Comparison of ENCODE assay signal across 8 mouse cellular contexts in genomic region chr19:37174116-37174715, GRCm38 (mm10). TPM values are rescaled to one million over a fixed set of nuclear protein-coding genes. Genes with fewer than 3 reads are reported as not detected.
DNase-seq lines count a peak whose midpoint lies in the region; ATAC-seq and TF ChIP-seq lines count a peak whose summit lies in the region.

No protein-coding gene starts in this region.

- no peak for TF ChIP-seq POLR2A in liver, adult 2 months (IDR thresholded peaks at IDR 0.05; ENCODE audit: extremely low read depth, insufficient read depth, low read length)

- H3K9ac ChIP-seq in liver, adult 2 months (ENCODE audit: low read depth, low read length) = peak overlapping the region; percentile 81
- peak overlapping the region; percentile 93 for H3K9ac ChIP-seq in midbrain, embryonic 16.5 days (ENCODE audit: low read depth, low read length)

- intact Hi-C loops in gastrocnemius, postnatal 14 days (cut with DNase I; ENCODE audit: low total_unique reads) = loop anchor here (10.0 kb wide), 1 partner anchor 59 kb away; no protein-coding TSS in a partner anchor

- DNase-seq in spleen, adult 12 weeks (ENCODE audit: low spot score) = peak; percentile 20
- DNase-seq in spleen, postnatal 14 days (ENCODE audit: low spot score in 2 of 2) = no peak
- peak; percentile 41 to 50 for DNase-seq in cerebellum, postnatal 4 days (ENCODE audit: low spot score in 2 of 2)
- DNase-seq in gastrocnemius, postnatal 14 days = peak; percentile 51
- peak; percentile 24 for DNase-seq in kidney, adult 11 months
- DNase-seq in liver, adult 2 months (ENCODE audit: extremely low read depth, low read depth, low spot score) = no peak
- peak; percentile 32 for DNase-seq in splenic B cell, adult 2 months (ENCODE audit: low read depth, low spot score)

- peaks cover 6% of the 10 kb centered on the region; the same call in 1 of the 2 replicates for H3K36me3 ChIP-seq in liver, adult 2 months (ENCODE audit: control insufficient read depth, insufficient read depth, low read length)
- peaks cover 3% of the 10 kb centered on the region; the same call in 1 of the 2 replicates for H3K36me3 ChIP-seq in midbrain, embryonic 16.5 days (ENCODE audit: control insufficient read depth, insufficient read depth, low read length)
- no peaks in the 10 kb centered on the region for H3K36me3 ChIP-seq in splenic B cell, adult 2 months (ENCODE audit: control insufficient read depth, insufficient read depth, low read length, poor library complexity, severe bottlenecking)

- H3K4me2 ChIP-seq in midbrain, embryonic 16.5 days (ENCODE audit: low read length) = peak overlapping the region; percentile 81

- H3K4me3 ChIP-seq in liver, adult 2 months (ENCODE audit: insufficient read depth, low read depth, low read length) = peak overlapping the region; percentile 76
- H3K4me3 ChIP-seq in midbrain, embryonic 16.5 days (ENCODE audit: low read depth, low read length) = peak overlapping the region; percentile 86

- ATAC-seq in midbrain, embryonic 16.5 days = peak; percentile 66

- H3K79me2 ChIP-seq in liver, adult 2 months (ENCODE audit: control insufficient read depth, insufficient read depth, low read length) = peaks cover 8% of the 10 kb centered on the region

- peaks cover 22% of the 10 kb centered on the region for H3K4me1 ChIP-seq in liver, adult 2 months (ENCODE audit: control insufficient read depth, insufficient read depth, low read length)
- H3K4me1 ChIP-seq in midbrain, embryonic 16.5 days (ENCODE audit: control insufficient read depth, insufficient read depth, low read length) = peaks cover 46% of the 10 kb centered on the region

- H3K9me3 ChIP-seq in midbrain, embryonic 16.5 days (replicated peaks; ENCODE audit: control insufficient read depth, low read length, poor library complexity, severe bottlenecking) = no peaks in the 10 kb centered on the region

- no peaks in the 10 kb centered on the region for H3K27me3 ChIP-seq in liver, adult 2 months (ENCODE audit: control insufficient read depth, insufficient read depth, low read length)
- H3K27me3 ChIP-seq in midbrain, embryonic 16.5 days (ENCODE audit: control insufficient read depth, insufficient read depth, low read depth, low read length) = no peaks in the 10 kb centered on the region
- H3K27me3 ChIP-seq in splenic B cell, adult 2 months (ENCODE audit: control insufficient read depth, insufficient read depth, low read length, poor library complexity, severe bottlenecking) = peaks cover 3% of the 10 kb centered on the region; the same call in 1 of the 2 replicates

- peak overlapping the region; percentile 99 for H3K27ac ChIP-seq in liver, adult 2 months (replicated peaks; ENCODE audit: insufficient read depth, low read depth, low read length)
- H3K27ac ChIP-seq in midbrain, embryonic 16.5 days (ENCODE audit: low read length) = peak overlapping the region; percentile 91

- 1% methylated on average over 70 of the region's 70 CpGs for WGBS in liver, adult 2 months
- under 1% methylated on average over 57 of the region's 70 CpGs for WGBS in midbrain, embryonic 16.5 days

- TF ChIP-seq CTCF in liver, adult 2 months (IDR thresholded peaks at IDR 0.05; ENCODE audit: low read depth, low read length) = no peak

RNA-seq across cellular contexts. Expression of gene March5, which starts 33.1 kb away (rescaled TPM):
- total RNA-seq in gastrocnemius, postnatal 14 days (2021) = 10 to 100 TPM; 61.5 to 64.8 TPM
- 84.0 and 93.1 TPM in 2 replicates for total RNA-seq in liver, adult 2 months (2014; rRNA removed)
- polyA plus RNA-seq in liver, adult 2 months (2012; rRNA removed) = 33.8 and 38.5 TPM in 2 replicates
- 89.2 and 96.1 TPM in 2 replicates for polyA plus RNA-seq in midbrain, embryonic 16.5 days (2015; fragmentation: Nextera tagmentation; extraction: Ambion mirVana)

RNA-seq across cellular contexts. Expression of gene Cpeb3, which starts 34.2 kb away (rescaled TPM):
- 10 to 100 TPM; 33.6 to 37.2 TPM for total RNA-seq in gastrocnemius, postnatal 14 days (2021)
- 6.4 and 8.9 TPM in 2 replicates for total RNA-seq in liver, adult 2 months (2014; rRNA removed)
- 4.3 TPM in 2 replicates for polyA plus RNA-seq in liver, adult 2 months (2012; rRNA removed)
- 11.2 and 12.9 TPM in 2 replicates for polyA plus RNA-seq in midbrain, embryonic 16.5 days (2015; fragmentation: Nextera tagmentation; extraction: Ambion mirVana)

Comparison
In these comparisons a context has a peak if more than half of its experiments do, and no peak if none do; other contexts are left out.
1. DNase-seq: peak in spleen, adult 12 weeks (single experiment), cerebellum, postnatal 4 days (2 of 2), gastrocnemius, postnatal 14 days (single experiment), kidney, adult 11 months (single experiment) and splenic B cell, adult 2 months (single experiment); none in spleen, postnatal 14 days (0 of 2) and liver, adult 2 months (single experiment).